Mouse (Mus musculus): ENCODE measurements at regions not wholly inside any gene's neighbourhood (a gene's known extent, or its start where the extent isn't known, plus 50 kb on each side); places are given as distances from the start of the nearest gene placed in this dataset.

DNA sequence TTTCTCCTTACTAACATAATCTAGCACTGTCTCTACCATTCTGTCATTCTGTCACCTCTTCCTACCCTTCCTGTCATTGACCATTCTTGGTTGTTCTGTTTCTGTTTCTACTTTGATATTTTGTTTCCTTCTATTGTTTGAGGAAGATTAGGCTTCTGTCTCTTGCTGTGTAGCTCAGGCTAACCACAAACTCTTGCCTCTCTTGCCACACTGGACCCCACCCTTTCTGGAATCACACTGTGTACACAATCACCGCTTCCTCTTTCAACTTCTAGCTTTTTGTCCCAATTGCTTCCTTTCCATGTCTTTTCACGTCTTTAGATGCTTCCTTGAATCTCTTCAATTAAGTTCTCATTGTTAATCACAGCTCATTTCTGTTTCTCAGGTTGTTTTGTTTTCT is 104.2 kb upstream of the Pabpc6 start:
- DNase-seq (ENCODE audit: extremely low read depth, insufficient read length, low spot score), result no peak

DNA sequence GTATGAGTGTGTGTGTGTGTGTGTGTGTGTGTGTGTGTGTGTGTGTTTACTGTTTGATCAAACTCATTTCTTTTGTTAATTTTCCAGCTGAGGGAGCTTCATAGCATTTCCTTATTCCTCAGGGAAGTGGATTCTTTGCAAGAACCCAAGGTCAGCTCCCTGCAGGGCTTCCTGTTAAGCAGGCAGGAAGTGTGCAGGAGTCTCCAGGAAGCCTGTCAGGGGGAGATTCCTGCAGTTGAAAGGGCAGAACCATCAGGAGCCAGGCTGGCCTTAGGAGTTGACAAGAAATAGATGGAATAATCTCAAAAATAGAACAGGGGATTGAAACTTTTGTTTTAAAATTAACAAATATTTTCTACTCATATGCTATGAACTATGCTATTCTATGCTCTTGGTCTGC is 98.8 kb upstream of the Pabpc6 start:
- no peak for DNase-seq (ENCODE audit: extremely low read depth, insufficient read length, low spot score)

DNA sequence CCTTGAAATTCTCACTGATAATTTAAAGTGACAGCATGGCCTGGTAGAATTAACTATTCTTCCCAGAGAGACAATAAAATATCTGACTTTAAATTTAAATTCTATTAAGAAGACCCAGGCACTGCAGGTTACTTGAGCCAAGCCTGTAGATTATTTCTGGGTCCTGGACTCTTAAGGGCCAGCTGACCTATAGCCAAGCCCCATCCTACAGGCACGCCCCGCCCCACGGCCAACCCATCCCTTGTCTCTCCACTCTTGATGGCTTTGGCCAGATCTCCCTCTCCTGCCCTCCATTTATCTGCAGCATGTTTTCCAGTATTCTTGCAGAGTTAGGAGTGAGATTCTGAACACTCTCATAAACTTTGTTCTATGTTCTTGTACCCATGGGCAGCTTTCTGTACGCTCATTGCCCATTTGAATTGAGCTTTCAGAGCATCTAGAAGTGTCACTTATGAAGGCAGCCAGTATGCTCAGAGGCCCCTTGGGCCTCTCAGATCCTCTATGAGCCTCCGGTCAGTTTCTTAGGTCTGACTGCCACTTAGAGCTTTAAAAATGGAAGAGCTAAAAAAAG is 96.2 kb upstream of the Pabpc6 start:
- no peak for DNase-seq (ENCODE audit: extremely low read depth, insufficient read length, low spot score)

DNA sequence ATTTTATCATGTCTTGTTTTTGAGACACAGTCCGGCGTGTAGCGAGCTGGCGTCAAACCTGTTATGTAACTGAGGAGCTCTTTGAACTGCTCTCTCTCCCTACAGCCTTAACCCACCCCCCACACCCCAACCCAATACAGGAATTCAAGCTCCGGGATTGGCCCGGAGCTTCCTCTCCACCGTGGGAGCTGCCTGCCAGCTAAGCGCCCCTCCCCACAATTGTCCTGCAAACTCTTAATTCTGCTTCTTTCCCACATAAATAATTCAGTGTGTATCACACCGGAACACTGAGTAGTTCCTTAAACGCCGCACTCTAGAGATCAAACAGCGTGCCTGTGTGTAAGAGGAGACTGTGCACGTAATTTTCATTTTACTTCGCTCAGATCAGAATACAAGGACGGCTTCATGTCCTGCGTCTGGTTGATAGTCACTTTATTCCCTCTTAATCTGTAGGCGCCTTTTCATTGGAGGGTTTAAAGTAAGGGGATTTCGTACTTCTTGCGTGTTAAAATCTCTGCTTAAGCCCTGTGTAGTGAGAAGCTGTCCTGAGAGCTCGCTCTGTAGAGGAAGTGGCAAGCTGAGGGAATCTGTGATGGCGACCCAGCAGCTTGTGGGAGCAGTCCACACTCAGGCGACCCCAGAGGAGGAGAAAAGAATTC is 95.3 kb upstream of the Pabpc6 start:
- no peak for DNase-seq (ENCODE audit: extremely low read depth, insufficient read length, low spot score)

DNA sequence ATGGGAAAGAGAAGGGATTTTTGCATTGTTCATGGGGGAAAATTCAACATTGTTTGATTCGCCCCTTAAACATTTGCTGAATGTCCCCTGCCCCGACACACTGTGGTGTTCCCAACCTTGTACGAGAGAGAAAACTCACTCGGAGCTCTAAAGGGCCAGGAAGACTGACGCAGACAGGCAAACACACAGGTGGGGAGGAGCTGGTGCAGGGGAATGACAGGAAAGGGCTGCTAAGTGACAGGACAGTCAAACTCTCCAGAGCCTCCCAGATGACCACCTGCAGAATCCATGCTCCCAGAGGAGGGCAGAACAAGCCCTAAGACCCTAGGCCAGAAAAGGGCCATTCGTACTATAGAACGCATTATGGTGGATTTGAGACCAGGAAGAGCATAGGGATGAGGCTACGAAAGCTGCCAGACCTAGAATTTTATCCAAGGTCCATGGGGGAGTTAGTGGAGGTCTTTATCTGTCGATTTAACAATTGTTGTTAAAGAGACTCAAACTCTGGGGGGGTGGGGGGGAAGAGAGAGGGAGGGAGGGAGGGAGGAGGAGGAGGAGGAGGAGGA is 94.6 kb upstream of the Pabpc6 start:
- DNase-seq (ENCODE audit: extremely low read depth, insufficient read length, low spot score), result no peak

DNA sequence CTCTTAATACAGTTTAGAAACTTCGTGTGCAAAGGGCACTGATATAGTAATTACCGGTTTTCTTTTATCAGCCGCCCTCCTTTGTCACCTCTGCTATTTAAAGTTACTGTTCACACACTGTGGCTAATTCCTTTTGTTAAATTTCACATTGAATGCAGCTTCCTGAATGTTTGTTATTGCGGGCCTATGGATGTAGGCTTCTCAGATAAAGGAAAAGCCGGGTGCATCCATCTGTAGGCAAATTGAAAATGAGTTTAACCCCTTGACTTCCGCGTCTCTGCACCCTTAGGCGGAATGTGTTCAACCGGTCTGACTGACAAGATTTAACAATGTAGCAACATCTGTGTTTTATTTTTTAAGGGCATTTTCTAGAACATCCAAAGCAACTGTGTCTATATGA is 93.6 kb upstream of the Pabpc6 start:
- DNase-seq (ENCODE audit: extremely low read depth, insufficient read length, low spot score), result no peak

DNA sequence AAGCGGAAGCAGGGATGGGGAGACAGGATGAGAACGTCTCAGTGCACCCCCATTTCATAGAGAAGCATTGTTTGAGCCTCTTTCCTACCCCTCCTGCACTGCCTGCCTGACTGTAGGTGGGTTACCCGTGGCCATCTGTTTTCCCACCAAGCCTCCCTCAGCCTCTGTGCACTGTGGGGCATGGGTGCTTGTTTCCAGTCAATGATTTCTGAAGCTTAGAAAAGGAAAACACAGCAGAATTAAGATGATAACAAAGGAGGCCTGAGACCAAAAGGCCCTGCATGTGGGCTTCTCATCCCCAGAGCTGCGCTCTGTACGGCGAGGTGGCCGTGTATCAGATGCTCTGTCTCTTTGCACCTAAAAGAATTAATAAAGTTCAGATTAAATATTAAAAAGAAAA is 92.9 kb upstream of the Pabpc6 start:
- no peak for DNase-seq (ENCODE audit: extremely low read depth, insufficient read length, low spot score)

DNA sequence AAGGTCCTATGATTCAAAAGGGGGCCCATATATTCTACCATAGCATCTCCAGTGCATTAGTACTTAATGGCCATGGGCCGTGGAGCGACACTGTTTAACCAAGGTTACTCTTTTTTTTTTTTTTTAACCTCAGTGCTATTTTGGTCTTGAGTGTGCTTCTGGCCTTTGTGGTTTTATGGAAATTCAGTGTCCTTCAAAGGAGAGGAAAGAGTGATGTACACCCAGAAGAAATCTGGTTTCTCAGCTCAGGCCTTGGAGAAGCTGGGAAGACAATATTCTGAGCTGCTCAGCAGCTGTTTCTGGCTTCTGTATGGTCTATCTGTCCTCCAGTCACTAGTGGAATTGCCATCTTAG is 91.2 kb upstream of the Pabpc6 start:
- no peak for DNase-seq (ENCODE audit: extremely low read depth, insufficient read length, low spot score)

DNA sequence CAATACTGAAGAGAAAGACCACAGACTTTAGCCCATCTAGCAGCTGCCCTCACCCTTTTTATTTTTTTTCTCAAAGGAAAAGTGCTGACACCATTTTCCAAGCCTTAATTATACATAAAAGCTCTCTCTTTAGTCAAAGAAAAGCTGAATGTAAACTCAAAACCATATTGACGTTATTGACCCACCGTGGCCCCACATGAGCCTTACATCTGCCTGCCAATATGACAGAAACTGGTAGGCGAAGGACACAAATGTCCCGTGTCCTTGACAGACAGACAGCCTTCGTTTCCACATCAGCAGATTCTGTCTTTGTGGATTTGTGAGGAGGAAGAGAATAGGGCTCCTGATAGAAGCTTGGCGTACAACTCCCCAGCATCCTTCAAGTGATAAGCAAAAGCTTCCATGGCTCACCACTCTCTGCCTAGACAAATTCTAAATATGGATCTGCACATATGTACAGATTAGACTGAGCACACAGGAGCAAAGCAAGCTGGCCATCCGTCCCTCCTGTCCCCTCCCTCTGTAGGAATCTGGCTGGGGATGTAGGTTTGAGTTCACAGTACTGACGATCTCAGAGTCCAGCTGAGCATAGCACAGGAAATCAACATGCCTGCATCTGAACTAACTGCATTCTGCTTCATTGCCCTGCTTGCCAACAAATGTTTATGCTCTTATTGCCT is 90.6 kb upstream of the Pabpc6 start:
- no peak for DNase-seq (ENCODE audit: extremely low read depth, insufficient read length, low spot score)

DNA sequence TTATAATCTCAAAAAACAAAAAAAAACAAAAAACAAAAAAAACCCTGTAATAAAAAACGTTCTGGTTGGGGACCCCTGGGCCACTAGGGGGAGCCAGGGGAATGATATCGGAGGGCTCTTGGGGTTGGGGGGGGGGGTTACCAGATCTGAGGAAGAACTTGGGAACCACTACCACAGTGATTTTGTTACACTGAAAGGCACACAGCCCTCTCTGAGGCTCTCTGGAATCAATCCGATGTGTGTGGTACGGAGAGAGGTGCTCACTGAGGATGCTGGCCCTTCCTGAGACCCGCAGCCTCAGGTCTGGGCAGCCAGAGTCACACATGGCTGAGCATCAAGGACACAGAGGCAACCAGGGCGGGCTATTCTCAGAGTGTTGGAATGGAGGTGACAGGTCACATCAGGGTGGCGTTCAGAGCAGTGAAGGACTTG is 89.9 kb upstream of the Pabpc6 start:
- no peak for DNase-seq (ENCODE audit: extremely low read depth, insufficient read length, low spot score)

DNA sequence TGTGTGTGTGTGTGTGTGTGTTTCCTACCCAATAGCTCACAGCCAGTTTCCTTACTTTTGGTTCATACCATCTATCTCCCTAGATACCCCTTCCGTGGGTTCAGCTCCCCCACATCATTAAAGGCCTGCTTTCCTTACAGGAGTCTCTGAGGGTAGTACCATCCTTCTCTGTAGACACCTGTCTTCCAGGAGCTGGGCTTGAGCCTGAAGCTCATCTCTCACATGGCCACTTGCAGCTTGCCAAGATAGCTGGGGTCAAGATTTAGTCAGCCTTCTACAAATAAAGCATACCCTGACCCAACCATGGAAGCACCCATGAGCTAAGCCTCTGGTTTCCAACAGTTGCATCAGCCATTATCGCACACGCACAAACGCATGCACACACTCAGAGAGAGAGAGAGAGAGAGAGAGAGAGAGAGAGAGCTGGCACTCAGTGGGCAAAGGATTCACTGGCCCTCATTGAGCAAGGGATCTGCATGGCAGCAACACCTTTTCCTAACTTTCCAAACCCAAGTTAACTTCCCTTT is 88.3 kb upstream of the Pabpc6 start:
- no peak for DNase-seq (ENCODE audit: extremely low read depth, insufficient read length, low spot score)

DNA sequence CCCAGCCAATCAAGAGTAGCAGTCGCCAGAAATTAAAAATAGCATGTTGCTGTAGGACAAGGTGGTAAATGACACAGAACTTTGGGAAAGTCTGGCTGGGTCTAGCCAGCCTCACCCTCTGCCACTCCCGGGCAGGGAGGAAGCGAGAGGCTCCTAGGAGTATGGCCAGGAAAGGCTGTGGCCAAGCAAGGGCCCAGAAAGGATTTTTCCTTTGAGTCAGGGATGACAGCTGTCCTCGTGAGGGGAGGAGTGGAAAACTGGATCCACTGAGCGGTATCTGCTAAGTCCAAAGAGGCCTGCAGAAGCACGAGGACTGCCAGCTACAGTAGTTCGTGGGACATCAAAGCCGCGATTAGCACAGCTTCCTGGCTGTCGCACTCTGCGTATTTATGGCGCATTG is 87.2 kb upstream of the Pabpc6 start:
- no peak for DNase-seq (ENCODE audit: extremely low read depth, insufficient read length, low spot score)

DNA sequence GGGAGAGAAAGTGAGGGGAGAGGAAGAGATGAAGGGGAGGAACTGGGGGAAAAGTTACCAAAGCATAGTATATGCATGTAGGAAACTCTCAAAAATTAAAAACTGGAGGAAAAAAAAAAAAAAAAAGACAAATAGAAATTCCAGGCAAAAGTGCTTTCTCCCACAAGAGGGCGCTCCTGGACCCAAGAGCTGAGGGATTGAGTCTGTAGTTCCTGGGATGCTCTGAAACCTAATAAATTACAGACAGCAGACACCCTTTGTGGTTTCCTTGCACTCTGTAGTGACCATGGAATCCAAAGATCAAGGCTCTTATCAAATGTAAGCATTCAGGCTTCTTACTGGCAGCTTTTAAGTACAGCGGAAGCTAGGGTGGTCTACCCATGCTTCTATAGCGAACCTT is 86.7 kb upstream of the Pabpc6 start:
- no peak for DNase-seq (ENCODE audit: extremely low read depth, insufficient read length, low spot score)

DNA sequence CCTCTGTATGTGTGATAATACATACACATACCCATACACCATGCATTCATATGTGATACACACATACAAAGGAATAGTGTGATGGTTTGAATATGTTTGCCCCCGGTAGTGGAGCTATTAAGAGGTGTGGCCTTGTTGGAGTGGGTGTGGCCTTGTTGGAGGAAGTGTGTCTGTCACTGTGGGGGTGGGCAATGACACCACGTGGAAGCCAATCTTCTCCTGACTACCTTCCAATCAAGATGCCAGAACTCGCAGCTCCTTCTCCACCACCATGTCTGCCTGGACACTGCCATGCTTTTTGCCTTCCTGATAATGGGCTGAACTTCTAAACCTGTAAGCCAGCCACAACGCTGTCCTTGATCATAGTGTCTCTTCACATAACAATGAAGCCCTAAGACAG is 86.1 kb upstream of the Pabpc6 start:
- DNase-seq (ENCODE audit: extremely low read depth, insufficient read length, low spot score), result no peak

DNA sequence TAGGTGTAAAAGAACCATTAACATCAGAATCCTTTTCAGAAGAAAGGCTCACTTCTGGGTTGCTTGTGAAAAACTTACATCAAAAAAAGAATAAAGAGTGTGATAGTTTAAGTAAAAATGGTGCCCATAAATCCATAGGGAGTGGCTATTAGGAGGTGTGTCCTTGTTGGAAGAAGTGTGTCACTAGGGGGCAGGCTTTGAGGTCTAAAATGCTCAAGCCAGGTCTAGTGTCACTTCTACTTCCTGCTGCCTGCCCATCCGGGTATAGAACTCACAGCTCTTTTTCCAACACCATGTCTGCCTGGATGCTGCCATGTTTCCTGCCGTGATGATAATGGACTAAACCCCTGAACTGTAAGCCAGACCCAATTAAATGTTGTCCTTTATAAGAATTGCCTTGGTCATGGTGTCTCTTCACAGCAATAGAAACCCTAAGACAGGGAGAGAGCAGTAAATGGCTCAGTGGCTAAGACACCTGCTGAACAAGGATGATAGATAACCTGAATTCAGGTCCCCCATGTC is 85.4 kb upstream of the Pabpc6 start:
- no peak for DNase-seq (ENCODE audit: extremely low read depth, insufficient read length, low spot score)

DNA sequence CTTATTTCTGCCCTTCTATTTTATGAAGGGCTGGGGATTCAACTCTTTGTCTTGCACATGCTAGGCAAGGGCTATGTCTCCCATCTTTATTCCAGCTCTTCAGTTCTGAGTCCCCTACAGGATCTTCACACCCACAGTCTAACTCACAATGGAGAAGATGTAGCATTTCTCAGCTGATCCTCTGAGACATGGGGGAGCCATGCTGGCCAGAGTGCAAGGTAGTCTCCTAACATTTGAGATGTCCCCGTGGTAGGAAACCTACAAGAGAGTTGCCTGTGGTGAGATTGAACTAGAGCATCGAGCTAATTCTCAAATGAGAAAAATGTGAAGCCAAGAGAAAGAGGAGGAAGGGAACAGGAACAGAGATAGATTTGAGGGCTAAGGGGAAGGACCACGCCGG is 83.3 kb upstream of the Pabpc6 start:
- no peak for DNase-seq (ENCODE audit: extremely low read depth, insufficient read length, low spot score)

DNA sequence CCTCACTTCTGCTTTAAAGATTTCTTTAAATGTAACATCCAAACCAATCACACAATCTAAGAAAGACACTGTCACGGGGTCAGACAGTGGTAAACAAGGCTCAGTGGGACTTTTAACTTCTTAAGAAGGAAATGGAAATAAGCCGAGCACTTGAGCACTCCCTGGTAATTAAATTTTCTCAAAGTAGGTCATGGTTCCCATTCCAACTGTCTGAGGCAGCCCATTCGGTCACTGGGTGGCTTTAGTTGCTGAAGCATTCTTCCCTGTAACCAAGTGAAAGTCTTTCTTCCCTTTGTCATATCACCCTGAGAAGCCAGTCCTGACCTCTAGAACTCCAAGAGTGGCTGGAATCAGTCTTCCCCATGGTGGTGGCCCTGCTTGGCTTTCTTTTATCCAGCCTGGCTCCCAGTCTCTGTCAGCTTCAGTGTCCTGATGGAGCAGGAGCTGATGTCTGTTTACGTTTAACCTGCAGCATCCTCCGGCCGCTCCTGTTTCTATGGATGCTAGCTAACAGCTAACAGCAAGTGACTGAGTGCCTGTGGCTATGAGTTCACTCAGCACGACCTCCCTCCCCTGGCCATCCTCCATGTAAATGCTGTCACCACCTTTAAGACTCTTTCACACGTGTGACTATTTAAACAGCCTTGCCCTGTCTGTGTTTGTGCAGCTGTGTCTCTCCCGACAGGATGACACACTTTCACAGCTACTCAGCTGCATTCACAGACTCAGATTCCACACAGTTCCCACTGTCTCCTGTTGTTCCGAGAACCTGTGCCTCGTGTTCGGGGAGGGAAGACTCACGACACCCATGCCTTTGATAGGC is 82.0 kb upstream of the Pabpc6 start:
- DNase-seq (ENCODE audit: extremely low read depth, insufficient read length, low spot score), result no peak

DNA sequence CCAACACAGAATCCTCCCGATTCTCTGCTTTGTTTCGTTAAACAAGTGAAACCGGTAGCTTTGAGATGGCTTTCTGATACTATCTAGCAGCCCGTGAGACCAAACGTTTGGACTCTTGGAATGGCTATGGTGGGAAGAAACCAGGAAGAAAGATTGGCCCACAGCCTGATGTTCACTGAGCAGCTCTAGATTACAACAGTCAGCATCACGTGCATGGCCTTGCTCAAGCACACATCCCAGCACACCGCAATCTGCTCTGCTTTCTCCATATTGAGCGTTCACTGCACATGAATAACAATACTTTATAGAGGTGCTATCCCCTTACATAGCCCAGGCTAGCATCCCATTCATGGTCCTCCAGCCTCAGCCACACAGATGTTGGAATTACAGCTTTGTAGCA is 80.5 kb upstream of the Pabpc6 start:
- DNase-seq (ENCODE audit: extremely low read depth, insufficient read length, low spot score), result no peak

DNA sequence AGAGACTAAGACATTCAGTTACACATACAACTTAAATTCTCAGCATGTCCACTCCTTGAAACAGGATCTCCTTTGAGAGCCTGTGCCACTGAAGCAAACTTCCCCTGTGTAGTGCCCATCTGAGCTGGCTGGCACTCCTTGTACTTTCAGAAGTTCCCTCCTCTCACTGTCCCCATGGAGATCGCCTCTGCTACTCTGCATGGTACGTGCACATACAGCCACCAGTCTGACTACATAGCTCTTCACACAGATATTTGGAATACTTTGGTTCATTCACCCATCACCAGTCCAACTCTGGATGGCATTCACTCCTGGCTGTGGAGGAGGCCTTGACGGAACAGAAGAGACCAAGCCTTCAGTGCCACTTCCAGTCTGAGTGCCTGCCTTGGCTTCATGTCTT is 79.8 kb upstream of the Pabpc6 start:
- DNase-seq (ENCODE audit: extremely low read depth, insufficient read length, low spot score), result no peak

DNA sequence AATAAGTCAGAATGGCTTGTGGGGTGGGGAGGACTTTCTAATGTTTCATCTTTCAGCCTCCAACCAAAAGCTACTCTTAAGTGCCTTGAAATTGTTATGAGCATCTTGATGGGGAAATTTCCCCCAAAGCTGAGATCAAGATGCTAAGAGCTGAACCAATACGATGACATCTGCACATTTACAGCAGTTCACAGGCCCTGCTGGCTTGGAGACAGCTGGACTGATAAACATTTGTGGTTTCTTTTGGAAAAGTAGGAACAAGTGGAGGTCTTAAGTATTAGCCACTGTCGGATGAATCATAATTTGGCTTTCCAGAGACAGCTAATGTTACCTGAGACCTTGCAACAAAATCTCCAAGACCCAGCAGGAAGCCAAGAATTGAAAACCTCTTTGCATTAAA is 78.4 kb upstream of the Pabpc6 start:
- no peak for DNase-seq (ENCODE audit: extremely low read depth, insufficient read length, low spot score)

DNA sequence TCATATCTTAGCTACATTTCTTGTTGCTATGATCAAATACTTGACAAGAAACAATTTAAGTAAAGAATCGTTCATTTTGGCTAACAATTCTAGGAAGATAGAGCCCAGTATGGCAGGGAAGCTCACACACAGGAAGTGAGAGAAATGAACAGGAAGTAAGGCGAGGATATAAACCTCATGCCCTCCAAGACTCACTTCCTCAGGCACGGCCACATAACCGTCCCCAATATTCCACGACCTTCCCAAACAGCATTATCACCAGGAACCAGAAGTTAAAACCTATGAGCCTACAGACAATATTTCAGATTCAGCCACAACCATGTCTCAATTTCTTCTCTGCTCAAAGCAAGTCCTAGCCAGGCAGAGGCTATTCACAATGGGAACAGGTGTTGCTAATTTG is 73.8 kb upstream of the Pabpc6 start:
- DNase-seq (ENCODE audit: extremely low read depth, insufficient read length, low spot score), result no peak

All from 3134 (cell line).